Mouse (Mus musculus): ENCODE results near the gene Olfr364-ps1. TPM values are rescaled to one million over a fixed set of nuclear protein-coding genes. Genes with fewer than 3 reads are reported as not detected.

Olfr364-ps1 gene
- total RNA-seq (2017), result not detected in 2 replicates

DNA sequence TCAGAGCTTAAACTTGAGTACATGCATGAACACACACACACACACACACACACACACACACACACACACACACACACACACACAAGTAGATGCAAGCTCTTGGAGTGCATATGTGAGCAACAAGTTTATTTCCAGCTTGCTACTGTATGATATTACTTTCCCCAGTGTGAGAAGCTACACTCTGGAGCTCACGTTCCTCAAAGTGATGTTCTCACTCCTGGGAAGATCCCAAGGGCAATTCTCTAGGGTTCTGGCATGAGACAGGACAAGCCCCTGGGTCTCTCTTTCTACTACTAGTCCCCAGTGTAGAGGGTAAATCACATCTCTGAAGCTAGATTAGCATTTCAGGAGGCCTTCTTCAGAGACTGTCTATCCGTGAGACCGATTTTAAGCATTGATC, at the start of gene Olfr364-ps1:
Gene Olfr364-ps1, plus strand, starts transcription at position 301 of the 400 bp plus-strand sequence.
- ATAC-seq (replicated peaks in 1 of 2; ENCODE audit: insufficient read depth in 1 of 2, low FRiP score in 2 of 2, low TSS enrichment in 1 of 2, low read depth in 1 of 2, poor library complexity in 2 of 2, severe bottlenecking in 2 of 2), result no peak

DNA sequence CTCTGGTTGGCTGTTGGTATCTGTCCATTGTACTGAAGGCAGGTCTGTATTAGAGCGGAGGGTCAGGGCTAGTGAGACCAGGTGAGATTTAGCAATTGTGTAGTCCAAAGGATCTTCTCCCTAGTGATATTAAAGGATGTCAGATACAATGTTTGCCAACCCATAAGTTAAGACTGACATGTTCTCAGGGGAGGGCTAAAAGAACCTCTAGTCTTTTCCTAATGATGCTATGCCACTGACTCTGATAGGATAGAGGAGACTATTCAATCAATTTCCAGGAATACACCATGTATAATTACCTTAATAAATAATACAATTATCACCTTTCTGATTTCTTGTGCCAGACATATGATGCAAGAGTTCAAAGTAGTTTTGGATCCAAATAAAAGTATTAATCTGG, 21.3 kb upstream of the Olfr364-ps1 start, which contains the start of gene Olfr362:
Gene Olfr362, minus strand, starts transcription at position 101 of the 400 bp plus-strand sequence.
- no peak for ATAC-seq (replicated peaks in 1 of 2; ENCODE audit: insufficient read depth in 1 of 2, low FRiP score in 2 of 2, low TSS enrichment in 1 of 2, low read depth in 1 of 2, poor library complexity in 2 of 2, severe bottlenecking in 2 of 2)

DNA sequence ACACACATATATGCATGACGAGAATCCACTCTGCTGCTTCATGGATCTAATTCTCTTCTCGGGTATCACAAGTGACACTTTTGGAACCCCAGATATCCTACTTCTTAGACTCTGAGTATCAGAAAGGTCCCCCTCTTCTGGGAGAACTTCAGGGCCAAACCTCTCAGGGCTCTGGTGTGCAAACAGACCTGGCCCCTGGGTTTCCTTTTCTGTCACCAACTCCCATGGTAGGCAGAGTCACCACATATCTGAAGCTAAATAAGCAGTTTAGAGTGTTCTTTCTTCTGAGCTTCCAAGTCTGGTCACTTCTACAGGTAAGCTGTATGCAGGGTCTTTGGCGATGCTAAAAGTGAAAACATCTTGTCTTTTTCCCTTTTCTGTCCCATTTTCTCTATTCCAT, 48.8 kb downstream of the Olfr364-ps1 start, which contains the start of gene Olfr365:
Gene Olfr365, plus strand, starts transcription at position 301 of the 400 bp plus-strand sequence.
- ATAC-seq (replicated peaks in 1 of 2; ENCODE audit: insufficient read depth in 1 of 2, low FRiP score in 2 of 2, low TSS enrichment in 1 of 2, low read depth in 1 of 2, poor library complexity in 2 of 2, severe bottlenecking in 2 of 2), result no peak

Other genes with a start within 250 kb of the Olfr364-ps1 start
- gene Olfr353, start 246.4 kb upstream of the Olfr364-ps1 start, total RNA-seq (2017), result not detected in 2 replicates
- gene Olfr354, start 233.6 kb upstream of the Olfr364-ps1 start, total RNA-seq (2017), result not detected in 2 replicates
- not detected in 2 replicates for gene Olfr355, start 210.4 kb upstream of the Olfr364-ps1 start, total RNA-seq (2017)
- gene Olfr356, start 202.2 kb upstream of the Olfr364-ps1 start, total RNA-seq (2017), result not detected in 2 replicates
- gene Olfr357, start 145.5 kb upstream of the Olfr364-ps1 start, total RNA-seq (2017), result not detected in 2 replicates
- not detected in 2 replicates for gene Olfr358, start 130.0 kb upstream of the Olfr364-ps1 start, total RNA-seq (2017)
- not detected in 2 replicates for gene Olfr360, start 73.6 kb upstream of the Olfr364-ps1 start, total RNA-seq (2017)
- not detected in 2 replicates for gene Olfr361, start 50.0 kb upstream of the Olfr364-ps1 start, total RNA-seq (2017)
- not detected in 2 replicates for gene Olfr362, start 21.4 kb upstream of the Olfr364-ps1 start, total RNA-seq (2017)
- gene Olfr365, start 48.9 kb downstream of the Olfr364-ps1 start, total RNA-seq (2017), result not detected in 2 replicates
- not detected in 2 replicates for gene Olfr366, start 72.3 kb downstream of the Olfr364-ps1 start, total RNA-seq (2017)
- gene Olfr368, start 187.2 kb downstream of the Olfr364-ps1 start, total RNA-seq (2017), result not detected in 2 replicates
- gene Pdcl, start 220.0 kb downstream of the Olfr364-ps1 start, total RNA-seq (2017), result 86.7 and 102 TPM in 2 replicates